Mouse (Mus musculus): ENCODE data around the gene Ugt1a8. TPM values are rescaled to one million over a fixed set of nuclear protein-coding genes. Genes with fewer than 3 reads are reported as not detected.

Ugt1a8 gene
- polyA plus RNA-seq, 1 experiment from 2014 or later: not detected

DNA sequence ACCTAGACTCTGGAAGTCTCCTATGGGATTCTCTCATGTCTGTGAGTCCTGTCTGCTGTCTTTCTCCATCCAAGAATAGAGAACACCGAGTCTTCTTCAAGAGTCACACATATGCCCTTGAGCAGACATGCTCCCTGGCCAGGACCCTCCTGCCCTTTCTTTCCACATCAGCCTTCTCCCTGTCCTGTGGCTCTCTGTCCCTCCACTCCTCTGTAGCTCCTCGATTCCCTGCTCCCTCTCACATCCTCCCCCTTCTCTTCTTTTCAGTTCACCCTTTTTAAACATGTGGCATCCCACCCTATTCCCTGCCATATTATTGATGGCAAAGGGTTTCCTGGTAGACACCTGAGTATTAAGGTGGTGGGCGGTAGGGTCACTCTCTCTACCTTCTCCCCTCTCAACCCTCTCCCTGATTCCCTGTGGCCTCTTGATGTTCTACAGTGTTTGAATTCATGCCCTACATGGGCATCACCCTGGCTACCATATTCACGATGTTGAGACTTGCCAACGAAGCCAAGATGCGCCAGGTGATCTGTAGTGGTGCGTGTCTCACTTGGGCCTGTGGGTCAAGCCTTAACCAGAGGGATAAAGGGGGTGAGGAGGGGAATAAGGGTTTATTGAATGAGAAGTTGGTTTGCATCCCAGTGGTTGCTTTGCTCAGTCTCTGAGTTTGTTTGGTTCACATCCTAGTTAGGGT is 144.3 kb downstream of the Ugt1a8 start:
- no peaks in the 10 kb centered on the region for H3K27me3 ChIP-seq (ENCODE audit: low read depth, poor library complexity, severe bottlenecking)
- H3K4me1 ChIP-seq: no peaks in the 10 kb centered on the region
- WGBS: 73% methylated on average over 7 of the region's 7 CpGs
- H3K36me3 ChIP-seq: no peaks in the 10 kb centered on the region
- peaks cover 89% of the 10 kb centered on the region for H3K9me3 ChIP-seq (replicated peaks)
- DNase-seq (ENCODE audit: low spot score): no peak
- no peak overlapping the region for H3K4me3 ChIP-seq
- no peak overlapping the region for H3K27ac ChIP-seq

DNA sequence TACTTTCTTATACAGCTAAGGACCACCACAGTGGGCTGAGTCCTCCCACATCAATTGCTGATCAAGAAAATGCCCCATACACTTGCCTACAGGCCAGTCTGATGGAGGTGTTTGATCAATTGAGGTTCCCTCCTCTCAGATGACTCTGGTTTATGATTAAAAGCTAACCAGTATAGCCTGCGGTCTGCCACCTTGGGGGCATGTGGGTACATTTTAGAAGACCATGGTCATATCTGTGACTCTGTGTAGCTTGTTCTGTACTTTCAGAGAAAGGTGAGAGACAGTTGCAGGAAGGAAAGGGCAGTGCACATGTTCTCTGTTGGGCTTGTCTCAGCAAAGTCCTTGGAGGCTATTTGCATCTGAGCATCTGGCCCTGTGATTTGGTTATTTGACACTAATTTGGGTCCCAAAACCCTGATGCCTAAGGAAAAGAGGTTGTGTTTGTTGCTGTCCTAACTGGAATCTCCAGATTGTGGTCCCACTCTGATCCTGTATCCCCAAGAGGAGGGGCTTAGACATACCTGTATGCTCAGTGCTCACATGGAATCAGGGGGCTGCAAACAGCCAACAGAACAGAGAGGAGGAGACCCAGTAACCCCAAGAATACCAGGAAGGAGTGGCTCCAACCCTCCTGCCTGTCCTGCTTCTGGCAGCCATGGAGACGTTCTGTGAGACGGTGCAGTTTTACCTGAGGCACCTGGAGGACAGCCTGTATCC is 145.2 kb downstream of the Ugt1a8 start:
- H3K9me3 ChIP-seq (replicated peaks): peaks cover 90% of the 10 kb centered on the region
- WGBS: 60% methylated on average over 3 of the region's 3 CpGs
- no peak overlapping the region for H3K27ac ChIP-seq
- no peak overlapping the region for H3K4me3 ChIP-seq
- H3K36me3 ChIP-seq: no peaks in the 10 kb centered on the region
- DNase-seq (ENCODE audit: low spot score): no peak
- H3K27me3 ChIP-seq (ENCODE audit: low read depth, poor library complexity, severe bottlenecking): no peaks in the 10 kb centered on the region
- no peaks in the 10 kb centered on the region for H3K4me1 ChIP-seq

DNA sequence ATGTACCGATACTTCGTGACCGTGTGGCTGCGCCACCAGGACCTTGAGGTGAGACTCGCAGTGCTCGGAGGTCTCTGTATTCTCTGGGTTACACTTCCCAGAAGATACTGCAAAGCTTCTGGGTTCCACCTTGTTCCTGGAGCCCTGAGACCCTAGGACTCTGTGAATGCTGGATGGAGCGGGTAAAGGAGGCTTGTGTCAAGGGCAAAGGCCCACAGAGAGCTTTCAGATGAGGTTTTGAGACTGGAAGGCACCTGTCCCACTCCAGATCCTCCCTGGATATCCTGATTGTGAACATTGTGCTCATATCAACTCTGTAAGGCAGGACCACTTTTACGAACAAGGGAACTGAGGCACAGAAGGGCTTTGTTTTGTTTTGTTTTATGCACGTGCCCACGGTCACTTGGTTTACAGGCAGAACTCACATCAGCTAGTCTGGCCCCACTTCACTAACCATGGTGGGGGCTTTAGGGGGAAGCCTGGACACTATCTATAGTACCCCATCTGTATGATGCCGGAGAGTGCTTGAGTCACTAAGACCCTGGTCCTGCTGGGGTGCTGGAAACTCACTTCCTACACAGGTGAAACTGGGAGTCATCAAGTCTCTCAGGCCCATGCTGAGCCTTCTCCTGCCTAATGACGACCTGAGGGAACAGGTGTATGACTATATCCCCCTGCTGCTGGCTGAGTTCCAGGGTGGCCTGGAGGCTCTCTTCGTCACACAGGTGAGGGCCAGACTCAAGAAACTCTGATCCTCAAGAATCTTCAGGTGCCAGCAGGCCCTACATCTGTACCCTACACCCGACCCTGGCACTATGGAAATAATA is 146.0 kb downstream of the Ugt1a8 start:
- Histone ChIP-seq H3K4me1 (no peaks in the 10 kb centered on the region), H3K9me3 (replicated peaks) (peaks cover 91% of the 10 kb centered on the region)
- WGBS: 72% methylated on average over 14 of the region's 14 CpGs

DNA sequence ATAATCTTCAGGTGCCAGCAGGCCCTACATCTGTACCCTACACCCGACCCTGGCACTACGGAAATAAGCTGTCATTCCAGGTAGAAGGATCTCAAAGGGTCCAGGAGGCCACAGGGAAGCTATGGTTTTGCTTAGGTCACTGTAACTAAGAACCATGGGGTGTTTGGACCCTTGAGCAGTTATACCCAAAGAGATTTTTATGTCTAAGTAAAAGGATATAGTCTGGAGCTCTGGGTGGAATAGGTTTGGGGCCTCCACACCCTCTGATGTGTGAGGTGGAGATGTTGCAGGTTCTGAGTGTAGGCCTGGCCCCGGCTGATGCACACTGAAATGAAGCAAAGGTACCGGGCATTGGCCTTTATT is 146.6 kb downstream of the Ugt1a8 start:
- H3K36me3 ChIP-seq: no peaks in the 10 kb centered on the region

More for the DNA sequence above, 146.0 kb downstream of the Ugt1a8 start:
- no peaks in the 10 kb centered on the region for H3K27me3 ChIP-seq (ENCODE audit: low read depth, poor library complexity, severe bottlenecking)
- H3K36me3 ChIP-seq: no peaks in the 10 kb centered on the region
- no peak overlapping the region for H3K27ac ChIP-seq
- DNase-seq (ENCODE audit: low spot score): no peak
- no peak overlapping the region for H3K4me3 ChIP-seq

DNA sequence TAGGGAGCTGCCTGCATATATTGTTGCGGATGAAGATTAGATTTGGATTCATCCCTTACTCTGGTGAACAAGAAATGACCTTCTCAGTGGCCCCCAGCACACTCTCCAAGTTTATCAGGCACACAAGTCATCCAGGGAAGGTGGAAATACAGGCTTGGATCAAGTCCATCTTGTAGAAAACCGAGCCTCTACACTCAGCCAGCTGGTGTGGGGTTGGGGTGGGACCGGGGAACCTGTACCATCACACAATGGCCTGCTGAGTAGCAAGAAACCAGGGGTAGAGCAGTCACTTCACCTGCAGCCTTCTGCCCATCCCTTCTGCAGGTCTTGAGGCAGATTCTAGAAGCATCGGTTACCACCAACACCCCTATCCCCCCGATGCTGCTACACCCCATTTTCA is 147.0 kb downstream of the Ugt1a8 start:
- DNase-seq (ENCODE audit: low spot score): no peak
- 47% methylated on average over 5 of the region's 5 CpGs for WGBS

More for the DNA sequence above, 146.6 kb downstream of the Ugt1a8 start:
- DNase-seq (ENCODE audit: low spot score): no peak
- no peaks in the 10 kb centered on the region for H3K4me1 ChIP-seq
- no peak overlapping the region for H3K4me3 ChIP-seq
- H3K9me3 ChIP-seq (replicated peaks): peaks cover 90% of the 10 kb centered on the region
- H3K27ac ChIP-seq: no peak overlapping the region
- 67% methylated on average over 4 of the region's 4 CpGs for WGBS
- no peaks in the 10 kb centered on the region for H3K27me3 ChIP-seq (ENCODE audit: low read depth, poor library complexity, severe bottlenecking)

DNA sequence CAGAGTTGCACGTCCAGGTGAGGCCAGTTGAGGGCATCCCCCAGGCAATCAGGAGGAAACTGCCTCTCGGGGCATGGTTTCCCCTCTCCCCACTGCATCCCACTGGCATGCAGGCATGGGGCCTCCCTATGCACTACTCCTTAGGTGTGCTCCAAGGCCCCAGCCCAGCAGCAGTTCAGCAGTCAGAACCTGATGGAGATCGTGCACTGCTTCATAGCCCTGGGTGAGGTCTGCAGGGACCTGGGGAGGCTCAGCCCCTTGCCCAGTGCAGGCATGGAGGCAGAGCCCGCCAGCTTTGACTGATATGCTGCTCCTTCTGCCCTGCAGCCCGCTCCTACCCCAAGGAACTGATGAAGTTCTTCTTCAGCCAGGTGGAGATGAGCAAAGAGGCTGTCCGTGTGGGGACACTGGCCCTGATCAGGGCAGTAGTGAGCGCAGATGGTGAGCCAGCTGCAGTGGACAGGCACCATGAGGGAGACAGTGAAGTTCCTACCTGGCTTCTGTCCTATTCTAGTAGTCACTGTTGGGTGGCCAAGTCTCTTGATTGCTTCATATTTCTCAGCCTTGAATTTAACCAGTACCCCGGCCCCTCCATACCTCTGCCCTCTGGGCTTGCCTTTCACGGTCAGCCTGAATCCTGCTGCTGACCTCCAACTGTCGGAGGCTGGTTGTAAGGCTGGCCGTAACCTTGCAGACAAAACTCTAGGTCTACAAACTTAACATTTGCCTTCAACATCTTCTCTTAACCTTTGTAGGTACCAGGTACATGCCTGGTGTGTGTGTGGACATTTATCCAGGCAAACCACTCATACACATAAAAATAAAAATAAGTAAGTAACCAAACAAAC is 147.7 kb downstream of the Ugt1a8 start:
- no peak for DNase-seq (ENCODE audit: low spot score)
- no peaks in the 10 kb centered on the region for H3K4me1 ChIP-seq
- WGBS: 68% methylated on average over 11 of the region's 11 CpGs
- no peaks in the 10 kb centered on the region for H3K36me3 ChIP-seq
- H3K9me3 ChIP-seq (replicated peaks): peaks cover 90% of the 10 kb centered on the region
- H3K27ac ChIP-seq: no peak overlapping the region
- no peak overlapping the region for H3K4me3 ChIP-seq
- H3K27me3 ChIP-seq (ENCODE audit: low read depth, poor library complexity, severe bottlenecking): no peaks in the 10 kb centered on the region

More for the DNA sequence above, 147.0 kb downstream of the Ugt1a8 start:
- H3K4me1 ChIP-seq: no peaks in the 10 kb centered on the region
- H3K36me3 ChIP-seq: no peaks in the 10 kb centered on the region
- no peak overlapping the region for H3K4me3 ChIP-seq
- no peaks in the 10 kb centered on the region for H3K27me3 ChIP-seq (ENCODE audit: low read depth, poor library complexity, severe bottlenecking)
- peaks cover 90% of the 10 kb centered on the region for H3K9me3 ChIP-seq (replicated peaks)
- no peak overlapping the region for H3K27ac ChIP-seq

DNA sequence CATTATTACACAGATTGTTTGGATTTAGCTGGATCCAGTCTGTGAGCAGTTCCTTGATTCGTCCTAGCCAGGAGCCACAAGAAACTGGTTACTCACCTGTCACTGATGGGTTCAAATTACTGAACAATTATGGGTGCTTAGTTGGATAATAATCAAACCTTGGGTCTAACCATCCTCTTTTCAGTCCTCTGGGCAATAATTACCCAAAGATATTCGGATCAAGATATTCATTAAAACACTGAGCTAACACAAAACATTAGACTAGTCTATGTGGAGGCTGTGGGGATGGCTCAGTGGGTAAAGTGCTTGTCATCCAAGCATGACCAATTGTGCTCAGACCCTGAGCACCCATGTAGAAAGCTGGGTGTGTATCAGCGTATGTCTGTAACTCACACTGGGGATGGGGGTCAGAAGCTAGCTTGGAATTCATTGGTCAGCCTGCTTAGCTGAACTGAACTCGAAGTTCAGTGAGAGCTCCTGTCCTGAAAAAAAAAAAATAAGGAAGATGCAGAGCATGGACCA is 148.3 kb downstream of the Ugt1a8 start:
- Histone ChIP-seq H3K27me3 (ENCODE audit: low read depth, poor library complexity, severe bottlenecking) (no peaks in the 10 kb centered on the region), H3K4me3 (no peak overlapping the region), H3K27ac (no peak overlapping the region), H3K4me1 (no peaks in the 10 kb centered on the region), H3K9me3 (replicated peaks) (peaks cover 91% of the 10 kb centered on the region), H3K36me3 (no peaks in the 10 kb centered on the region)
- WGBS: 71% methylated on average over 4 of the region's 4 CpGs
- DNase-seq (ENCODE audit: low spot score): no peak

DNA sequence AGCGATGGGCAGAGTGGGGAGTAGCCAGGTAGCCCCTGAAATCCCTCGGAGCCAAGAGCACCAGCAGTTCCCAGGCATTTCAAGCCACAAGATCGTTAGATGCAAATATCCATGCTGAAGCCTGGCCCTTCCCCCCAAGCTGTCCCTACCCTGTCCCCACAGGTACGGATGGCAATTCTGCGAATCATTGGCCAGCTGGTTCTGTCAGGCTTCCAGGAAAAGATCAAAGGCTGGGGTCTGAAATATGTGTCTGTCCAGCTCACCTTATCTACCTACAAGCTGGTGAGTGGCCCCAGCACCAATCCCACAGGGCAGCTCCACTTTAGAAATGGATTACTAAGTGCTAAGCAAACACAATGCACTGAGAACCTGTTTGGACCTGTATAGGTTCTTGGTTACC is 149.7 kb downstream of the Ugt1a8 start:
- peaks cover 87% of the 10 kb centered on the region for H3K9me3 ChIP-seq (replicated peaks)

DNA sequence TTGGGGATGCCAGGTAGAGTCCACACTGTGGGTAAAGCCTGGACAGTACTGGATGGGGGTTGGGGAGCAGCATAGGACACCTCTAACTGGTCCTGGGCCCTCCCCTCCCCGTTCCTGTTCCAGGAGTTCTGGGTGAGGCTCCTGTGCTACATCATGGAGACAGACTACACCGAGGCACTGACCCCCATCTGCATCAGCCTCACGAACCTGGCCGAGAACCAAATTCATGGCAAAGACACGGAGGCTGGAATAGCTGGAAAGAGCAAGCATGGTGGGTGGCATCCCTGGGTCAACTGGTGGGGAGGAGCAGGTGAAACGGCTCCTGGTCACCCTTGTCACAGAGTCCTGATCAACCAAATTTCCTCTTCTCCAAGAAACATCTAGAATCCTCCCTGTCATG is 151.2 kb downstream of the Ugt1a8 start:
- no peaks in the 10 kb centered on the region for H3K4me1 ChIP-seq
- peaks cover 85% of the 10 kb centered on the region for H3K9me3 ChIP-seq (replicated peaks)
- no peak for DNase-seq (ENCODE audit: low spot score)
- 83% methylated on average over 6 of the region's 6 CpGs for WGBS
- H3K27ac ChIP-seq: no peak overlapping the region
- no peaks in the 10 kb centered on the region for H3K27me3 ChIP-seq (ENCODE audit: low read depth, poor library complexity, severe bottlenecking)
- no peak overlapping the region for H3K4me3 ChIP-seq
- H3K36me3 ChIP-seq: no peaks in the 10 kb centered on the region

More for the DNA sequence above, 149.7 kb downstream of the Ugt1a8 start:
- no peak for DNase-seq (ENCODE audit: low spot score)
- no peak overlapping the region for H3K4me3 ChIP-seq
- no peaks in the 10 kb centered on the region for H3K36me3 ChIP-seq
- H3K27ac ChIP-seq: no peak overlapping the region
- WGBS: 79% methylated on average over 5 of the region's 5 CpGs
- no peaks in the 10 kb centered on the region for H3K4me1 ChIP-seq
- H3K27me3 ChIP-seq (ENCODE audit: low read depth, poor library complexity, severe bottlenecking): no peaks in the 10 kb centered on the region

DNA sequence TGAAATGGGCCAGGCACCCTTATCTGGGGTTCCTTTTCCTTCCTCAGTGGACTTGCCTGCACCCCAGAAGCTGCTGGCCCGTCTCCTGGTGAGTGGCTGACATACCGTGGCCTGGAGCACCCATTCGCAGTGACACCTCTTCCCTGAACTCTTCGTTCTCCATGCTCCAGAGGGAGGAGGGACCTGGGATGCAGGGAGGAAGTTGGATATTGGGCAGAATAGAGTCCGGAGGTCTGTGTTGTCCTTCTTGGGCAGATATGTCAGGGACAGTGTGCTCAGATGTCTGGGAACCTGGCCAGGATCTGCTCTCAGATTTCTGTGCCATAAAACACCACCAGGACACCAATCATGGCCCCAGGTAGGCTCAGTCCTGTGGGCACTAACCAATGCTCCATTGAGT is 152.5 kb downstream of the Ugt1a8 start:
- H3K4me3 ChIP-seq: no peak overlapping the region
- H3K27me3 ChIP-seq (ENCODE audit: low read depth, poor library complexity, severe bottlenecking): no peaks in the 10 kb centered on the region
- no peaks in the 10 kb centered on the region for H3K36me3 ChIP-seq
- peaks cover 85% of the 10 kb centered on the region for H3K9me3 ChIP-seq (replicated peaks)
- WGBS: 77% methylated on average over 5 of the region's 5 CpGs
- DNase-seq (ENCODE audit: low spot score): no peak
- H3K27ac ChIP-seq: no peak overlapping the region
- no peaks in the 10 kb centered on the region for H3K4me1 ChIP-seq

DNA sequence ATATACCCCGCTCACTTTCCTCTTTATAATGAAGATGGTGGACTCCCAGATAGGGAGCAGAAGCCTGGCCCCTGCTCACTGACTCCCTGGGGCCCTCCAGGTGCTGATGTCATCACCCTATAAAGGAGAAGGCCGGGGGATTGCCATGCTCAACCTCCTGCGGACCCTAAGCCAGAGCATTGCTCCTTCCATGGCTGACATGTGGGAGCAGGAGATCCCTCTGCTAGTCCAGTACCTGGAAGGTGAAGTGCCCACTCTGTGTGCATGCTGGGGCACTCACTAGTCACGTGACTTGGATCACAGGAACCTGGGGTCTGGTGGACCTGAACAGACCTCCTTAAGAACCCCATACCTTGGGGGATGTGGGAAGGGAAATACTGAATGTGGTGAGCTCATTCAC is 153.0 kb downstream of the Ugt1a8 start:
- Histone ChIP-seq H3K9me3 (replicated peaks) (peaks cover 84% of the 10 kb centered on the region), H3K4me1 (no peaks in the 10 kb centered on the region), H3K36me3 (no peaks in the 10 kb centered on the region), H3K4me3 (no peak overlapping the region), H3K27ac (no peak overlapping the region), H3K27me3 (ENCODE audit: low read depth, poor library complexity, severe bottlenecking) (no peaks in the 10 kb centered on the region)
- WGBS: 82% methylated on average over 4 of the region's 4 CpGs
- DNase-seq (ENCODE audit: low spot score): no peak

DNA sequence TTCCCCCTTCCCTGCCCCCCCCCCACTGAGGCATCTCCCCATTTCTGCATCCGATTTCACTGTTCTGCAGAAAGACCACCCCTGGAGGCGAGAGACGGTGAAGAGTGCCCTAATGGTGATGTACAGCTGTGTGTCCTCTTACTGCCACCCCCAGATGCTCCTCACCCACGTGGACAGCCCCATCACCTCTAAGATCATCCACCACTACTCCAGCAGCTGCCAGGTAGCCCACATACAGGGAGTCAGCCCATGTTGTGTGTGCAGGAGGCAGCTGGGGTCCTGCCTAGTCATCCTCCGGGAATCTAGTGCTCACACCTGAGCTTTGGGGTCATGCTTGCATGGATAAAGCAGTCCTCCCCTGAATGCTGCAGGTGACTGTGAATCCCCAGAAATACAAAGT is 156.2 kb downstream of the Ugt1a8 start:
- Histone ChIP-seq H3K27ac (no peak overlapping the region), H3K4me1 (no peaks in the 10 kb centered on the region), H3K9me3 (replicated peaks) (peaks cover 81% of the 10 kb centered on the region), H3K27me3 (ENCODE audit: low read depth, poor library complexity, severe bottlenecking) (no peaks in the 10 kb centered on the region), H3K36me3 (no peaks in the 10 kb centered on the region), H3K4me3 (no peak overlapping the region)
- no peak for DNase-seq (ENCODE audit: low spot score)
- WGBS: 69% methylated on average over 5 of the region's 5 CpGs

Measured in limb, embryonic 10.5 days (tissue).